Mouse (Mus musculus) right cerebral cortex, postnatal 14 days (tissue): ENCODE measurements around the gene H2al1a.

ENCODE experiments used
- DNase-seq: peaks from one replicate; pipeline ENCODE4 v3.0.0; 2022

The H2al1a gene

DNA sequence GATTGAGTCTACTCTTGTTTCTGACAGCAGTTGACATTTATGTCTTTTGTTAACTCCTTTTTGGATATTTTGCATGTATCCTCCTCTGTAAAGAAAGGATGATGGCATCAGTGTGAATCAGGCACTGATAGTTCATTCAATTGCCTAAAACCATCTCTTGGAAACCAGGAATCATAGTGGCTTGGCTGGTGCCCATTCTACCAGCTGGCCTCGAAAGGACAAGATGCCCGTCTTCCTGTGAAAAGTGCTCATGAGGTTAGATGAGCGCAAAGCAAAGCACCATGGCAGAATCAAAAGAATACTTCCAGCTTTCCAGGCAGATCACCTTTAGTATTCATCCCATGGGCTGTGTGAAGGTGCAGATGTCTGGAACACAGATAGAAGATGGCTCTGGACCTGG, 47.7 kb downstream of the H2al1a start:
- DNase-seq: no peak
